Mouse (Mus musculus) neural tube, embryonic 12.5 days (tissue): ENCODE data around the gene Usp5. TPM values are rescaled to one million over a fixed set of nuclear protein-coding genes. Genes with fewer than 3 reads are reported as not detected.

ENCODE experiments used
- ATAC-seq: fragments of 200-750 bp; cut with Nextera tagmentation; 2 replicates; pipeline ENCODE4 v1.8.0; 2017; ENCODE audit warnings: low read depth, mild to moderate bottlenecking, moderate TSS enrichment, moderate library complexity; ENCODE audit not compliant: low FRiP score
- H3K27ac ChIP-seq: fragments of 300-500 bp; sonication (generic); 2 replicates; pipeline ENCODE4 v1.5.1; 2016
- H3K27me3 ChIP-seq: fragments of 300-500 bp; sonication (generic); replicated peaks from 2 replicates; pipeline ENCODE4 v1.6.1; 2016; ENCODE audit warnings: mild to moderate bottlenecking
- H3K36me3 ChIP-seq: fragments of 300-500 bp; sonication (generic); 2 replicates; pipeline ENCODE4 v1.6.1; 2016; ENCODE audit warnings: mild to moderate bottlenecking
- H3K4me1 ChIP-seq: fragments of 300-500 bp; sonication (generic); 2 replicates; pipeline ENCODE4 v1.6.1; 2016
- H3K4me2 ChIP-seq: fragments of 300-500 bp; sonication (generic); replicated peaks from 2 replicates; pipeline ENCODE4 v1.6.1; 2016; ENCODE audit warnings: mild to moderate bottlenecking
- H3K4me3 ChIP-seq: fragments of 300-500 bp; sonication (generic); 2 replicates; pipeline ENCODE4 v1.5.1; 2016
- H3K9ac ChIP-seq: fragments of 300-500 bp; sonication (generic); 2 replicates; pipeline ENCODE4 v1.6.1; 2016; ENCODE audit warnings: mild to moderate bottlenecking
- H3K9me3 ChIP-seq: fragments of 300-500 bp; sonication (generic); 2 replicates; pipeline ENCODE4 v1.6.1; 2016; ENCODE audit warnings: mild to moderate bottlenecking
- WGBS: fragments of 180-500 bp; shearing (Covaris S2); methylation state at CpG from one replicate; pipeline ENCODE4 v1.1.7; 2016; 5-methylcytosine and 5-hydroxymethylcytosine counted together
- polyA plus RNA-seq: library from polyadenylated mRNA; unstranded; fragments of >200 nt; fragmentation: Nextera tagmentation; extraction: Ambion mirVana; gene quantifications from 2 replicates; pipeline ENCODE4 v1.2.1, GENCODE M21; 2016

The Usp5 gene
- polyA plus RNA-seq, 1 experiment from 2014 or later: 203 TPM

- Histone ChIP-seq H3K4me2 (peak overlapping the region; percentile 71), H3K4me1 (peaks cover 16% of the 10 kb centered on the region), H3K27me3 (peaks cover 14% of the 10 kb centered on the region), H3K27ac (no peak overlapping the region), H3K9me3 (no peaks in the 10 kb centered on the region), H3K9ac (0 out of 2 replicates have a peak overlapping the region, but pooled peaks have one; percentile 59), H3K36me3 (no peaks in the 10 kb centered on the region), H3K4me3 (peak overlapping the region; percentile 44)
- WGBS: 25% methylated on average over 19 of the region's 19 CpGs
- 0 out of 2 replicates have a peak, but pooled peaks have one; percentile 21 for ATAC-seq
Observed at GRCm38 (mm10) chr6:124767920-124768703, 61.2 kb downstream of the Usp5 start.

GRCm38 (mm10) chr6:124767536-124767919 lies 61.8 kb downstream of the Usp5 start:
- Histone ChIP-seq H3K4me3 (no peak overlapping the region), H3K4me1 (peaks cover 16% of the 10 kb centered on the region), H3K27me3 (peaks cover 14% of the 10 kb centered on the region), H3K4me2 (peak overlapping the region; percentile 71; the same call in 1 of the 2 replicates), H3K9ac (no peak overlapping the region), H3K36me3 (no peaks in the 10 kb centered on the region), H3K27ac (no peak overlapping the region), H3K9me3 (no peaks in the 10 kb centered on the region)
- 33% methylated on average over 4 of the region's 4 CpGs for WGBS
- ATAC-seq: no peak

- H3K9ac ChIP-seq: no peak overlapping the region
- H3K36me3 ChIP-seq: no peaks in the 10 kb centered on the region
- no peak overlapping the region for H3K27ac ChIP-seq
- H3K9me3 ChIP-seq: no peaks in the 10 kb centered on the region
- no peak overlapping the region for H3K4me3 ChIP-seq
- H3K4me2 ChIP-seq: no peak overlapping the region
- H3K4me1 ChIP-seq: peaks cover 16% of the 10 kb centered on the region
- WGBS: 88% methylated on average over 7 of the region's 7 CpGs
- H3K27me3 ChIP-seq: peaks cover 14% of the 10 kb centered on the region
- no peak for ATAC-seq
Observed at GRCm38 (mm10) chr6:124765951-124766350, 63.3 kb downstream of the Usp5 start.

Other genes starting within 250 kb of the Usp5 start
- 0.08 TPM in 1 of 2 replicates, not detected in the other for gene C1s2, start 193.4 kb downstream of the Usp5 start, polyA plus RNA-seq
- gene Lpcat3, start 166.5 kb downstream of the Usp5 start, polyA plus RNA-seq: 39.0 and 44.0 TPM in 2 replicates
- gene Emg1, start 117.3 kb downstream of the Usp5 start, polyA plus RNA-seq: 159 and 161 TPM in 2 replicates
- gene Phb2, start 117.1 kb downstream of the Usp5 start, polyA plus RNA-seq: 312 and 315 TPM in 2 replicates
- 4.8 and 6.6 TPM in 2 replicates for gene Ptpn6, start 90.8 kb downstream of the Usp5 start, polyA plus RNA-seq
- gene Grcc10, start 88.1 kb downstream of the Usp5 start, polyA plus RNA-seq: 527 and 552 TPM in 2 replicates
- gene Gm45234, start 73.5 kb downstream of the Usp5 start, polyA plus RNA-seq: not detected in 2 replicates
- 16.8 and 17.4 TPM in 2 replicates for gene Atn1, start 73.0 kb downstream of the Usp5 start, polyA plus RNA-seq
- gene Eno2, start 59.8 kb downstream of the Usp5 start, polyA plus RNA-seq: 25.2 and 27.8 TPM in 2 replicates
- gene Lrrc23, start 49.8 kb downstream of the Usp5 start, polyA plus RNA-seq: 0.68 and 0.85 TPM in 2 replicates
- gene Spsb2, start 20.8 kb downstream of the Usp5 start, polyA plus RNA-seq: 8.2 and 8.5 TPM in 2 replicates
- 461 and 485 TPM in 2 replicates for gene Tpi1, start 15.2 kb downstream of the Usp5 start, polyA plus RNA-seq
- 115 and 124 TPM in 2 replicates for gene Cdca3, start 63 bp upstream of the Usp5 start, polyA plus RNA-seq
- 0.50 and 0.52 TPM in 2 replicates for gene Gnb3, start 10.8 kb upstream of the Usp5 start, polyA plus RNA-seq
- gene P3h3, start 28.3 kb upstream of the Usp5 start, polyA plus RNA-seq: 27.2 and 28.4 TPM in 2 replicates
- 14.7 and 16.3 TPM in 2 replicates for gene Gpr162, start 34.5 kb upstream of the Usp5 start, polyA plus RNA-seq
- 0.06 TPM in 1 of 2 replicates, not detected in the other for gene Cd4, start 58.7 kb upstream of the Usp5 start, polyA plus RNA-seq
- 1.8 and 2.2 TPM in 2 replicates for gene Lag3, start 82.2 kb upstream of the Usp5 start, polyA plus RNA-seq
- 718 and 773 TPM in 2 replicates for gene Ptms, start 90.6 kb upstream of the Usp5 start, polyA plus RNA-seq
- 546 and 556 TPM in 2 replicates for gene Mlf2, start 101.9 kb upstream of the Usp5 start, polyA plus RNA-seq
- gene Cops7a, start 136.1 kb upstream of the Usp5 start, polyA plus RNA-seq: 91.5 and 99.8 TPM in 2 replicates
- gene Pianp, start 167.2 kb upstream of the Usp5 start, polyA plus RNA-seq: 9.8 and 10.0 TPM in 2 replicates
- 17.0 and 19.1 TPM in 2 replicates for gene Zfp384, start 179.7 kb upstream of the Usp5 start, polyA plus RNA-seq
- gene Ing4, start 210.3 kb upstream of the Usp5 start, polyA plus RNA-seq: 151 and 156 TPM in 2 replicates
- gene Acrbp, start 220.2 kb upstream of the Usp5 start, polyA plus RNA-seq: 15.1 and 15.3 TPM in 2 replicates
- 0.32 and 0.54 TPM in 2 replicates for gene Lpar5, start 238.4 kb upstream of the Usp5 start, polyA plus RNA-seq